Mouse (Mus musculus) liver, embryonic 16.5 days (tissue): Measurements from ENCODE around the gene Gm5767. TPM values are rescaled to one million over a fixed set of nuclear protein-coding genes. Genes with fewer than 3 reads are reported as not detected.
"Not testable (repeated sequence)": the region's sequence is repeated elsewhere in the genome, so short reads cannot be mapped to it uniquely, and the experiment has no call there.

ENCODE experiments used
- ATAC-seq: fragments of 200-750 bp; cut with Nextera tagmentation; 2 replicates; pipeline ENCODE4 v1.8.0; 2017; ENCODE audit warnings: low read depth, mild to moderate bottlenecking, moderate number of reproducible peaks, moderate library complexity
- H3K27ac ChIP-seq: fragments of 300-500 bp; sonication (generic); 2 replicates; pipeline ENCODE4 v1.5.1; 2014; ENCODE audit warnings: mild to moderate bottlenecking, low read length
- H3K27me3 ChIP-seq: fragments of 300-500 bp; sonication (generic); 2 replicates; pipeline ENCODE4 v1.6.1; 2014; ENCODE audit warnings: low read depth, low read length, mixed read lengths; ENCODE audit not compliant: control insufficient read depth, insufficient read depth
- H3K36me3 ChIP-seq: fragments of 300-500 bp; sonication (generic); 2 replicates; pipeline ENCODE4 v1.6.1; 2014; ENCODE audit warnings: mild to moderate bottlenecking; ENCODE audit not compliant: control insufficient read depth, insufficient read depth
- H3K4me1 ChIP-seq: fragments of 300-500 bp; sonication (generic); 2 replicates; pipeline ENCODE4 v1.6.1; 2014; ENCODE audit warnings: low read depth, low read length, mixed read lengths; ENCODE audit not compliant: control insufficient read depth
- H3K4me2 ChIP-seq: fragments of 300-500 bp; sonication (generic); 2 replicates; pipeline ENCODE4 v1.6.1; 2014; ENCODE audit warnings: low read depth, low read length, mixed read lengths
- H3K4me3 ChIP-seq: fragments of 300-500 bp; sonication (generic); 2 replicates; pipeline ENCODE4 v1.5.1; 2014; ENCODE audit warnings: low read depth, mild to moderate bottlenecking, low read length
- H3K9ac ChIP-seq: fragments of 300-500 bp; sonication (generic); 2 replicates; pipeline ENCODE4 v1.6.1; 2014; ENCODE audit warnings: low read depth, low read length
- H3K9me3 ChIP-seq: fragments of 300-500 bp; sonication (generic); replicated peaks from 2 replicates; pipeline ENCODE4 v1.6.1; 2016; ENCODE audit warnings: low read length; ENCODE audit not compliant: control insufficient read depth
- WGBS: fragments of 180-500 bp; shearing (Covaris S2); extraction: QIAGEN DNeasy Blood & Tissue Kit; methylation state at CpG from one replicate; pipeline ENCODE4 v1.1.7; 2014; ENCODE audit not compliant: insufficient replicate concordance; 5-methylcytosine and 5-hydroxymethylcytosine counted together
- polyA plus RNA-seq: library from polyadenylated mRNA; unstranded; fragments of >200 nt; fragmentation: Nextera tagmentation; extraction: Ambion mirVana; gene quantifications from 2 replicates; pipeline ENCODE4 v1.2.1, GENCODE M21; 2015

Gene Gm5767
- polyA plus RNA-seq, 1 experiment from 2014 or later: not detected

GRCm38 (mm10) chr16:8731630-8732029 is 51.1 kb downstream of the Gm5767 start:
- Histone ChIP-seq H3K9me3 (no peaks in the 10 kb centered on the region), H3K4me2 (peak overlapping the region; percentile 44), H3K27ac (peak overlapping the region; percentile 42), H3K4me1 (peaks cover 79% of the 10 kb centered on the region), H3K4me3 (0 out of 2 replicates have a peak overlapping the region, but pooled peaks have one; percentile 16), H3K9ac (no peak overlapping the region), H3K27me3 (no peaks in the 10 kb centered on the region), H3K36me3 (peaks cover 3% of the 10 kb centered on the region; the same call in 1 of the 2 replicates)
- ATAC-seq: no peak
- 59% methylated on average over 7 of the region's 7 CpGs for WGBS

- not testable (repeated sequence) for H3K9me3 ChIP-seq, H3K27me3 ChIP-seq, ATAC-seq, H3K4me3 ChIP-seq, H3K36me3 ChIP-seq, H3K27ac ChIP-seq, H3K4me2 ChIP-seq, H3K9ac ChIP-seq
- 80% methylated on average over 3 of the region's 4 CpGs for WGBS
- H3K4me1 ChIP-seq: peaks cover 75% of the 10 kb centered on the region
Observed at GRCm38 (mm10) chr16:8732450-8732849, 51.9 kb downstream of the Gm5767 start.

Other genes starting within 250 kb of the Gm5767 start
- 5.9 and 7.5 TPM in 2 replicates for gene Mettl22, start 210.0 kb upstream of the Gm5767 start, polyA plus RNA-seq
- gene Abat, start 167.3 kb upstream of the Gm5767 start, polyA plus RNA-seq: 37.8 and 46.2 TPM in 2 replicates
- gene Pmm2, start 43.1 kb upstream of the Gm5767 start, polyA plus RNA-seq: 29.5 and 30.1 TPM in 2 replicates
- 8.9 and 9.7 TPM in 2 replicates for gene Tmem186, start 43.1 kb upstream of the Gm5767 start, polyA plus RNA-seq
- gene Carhsp1, start 8.6 kb upstream of the Gm5767 start, polyA plus RNA-seq: 95.2 and 96.6 TPM in 2 replicates
- gene Usp7, start 111.5 kb downstream of the Gm5767 start, polyA plus RNA-seq: 22.4 and 22.6 TPM in 2 replicates
- gene 1810013L24Rik, start 149.3 kb downstream of the Gm5767 start, polyA plus RNA-seq: 10.9 TPM in 2 replicates